Mouse (Mus musculus) urinary bladder, postnatal 25 days (tissue): Measurements from ENCODE around the gene Elob.

ENCODE experiments used
- DNase-seq: peaks from one replicate; pipeline ENCODE4 v3.0.0; 2022; ENCODE audit warnings: low spot score

Gene Elob

GRCm38 (mm10) chr17:23823614-23824013 lies 5.3 kb downstream of the Elob start:
- no peak for DNase-seq

GRCm38 (mm10) chr17:23823018-23823417 lies 5.9 kb downstream of the Elob start:
- no peak for DNase-seq

GRCm38 (mm10) chr17:23822094-23822493 lies 6.8 kb downstream of the Elob start:
- DNase-seq: no peak

- DNase-seq: no peak
Measured at GRCm38 (mm10) chr17:23820731-23821130, 8.2 kb downstream of the Elob start.

- DNase-seq: no peak
Measured at GRCm38 (mm10) chr17:23819235-23819634, 9.7 kb downstream of the Elob start.

GRCm38 (mm10) chr17:23818579-23818978 lies 10.4 kb downstream of the Elob start:
- DNase-seq: no peak

GRCm38 (mm10) chr17:23815641-23816040 lies 13.3 kb downstream of the Elob start:
- no peak for DNase-seq

- no peak for DNase-seq
Measured at GRCm38 (mm10) chr17:23807918-23808317, 21.0 kb downstream of the Elob start.

- no peak for DNase-seq
Measured at GRCm38 (mm10) chr17:23806867-23807266, 22.1 kb downstream of the Elob start.

GRCm38 (mm10) chr17:23804426-23805085 lies 24.4 kb downstream of the Elob start:
- no peak for DNase-seq

- peak; percentile 80 for DNase-seq
Measured at GRCm38 (mm10) chr17:23803366-23804041, 25.4 kb downstream of the Elob start.

GRCm38 (mm10) chr17:23802746-23803365 lies 26.1 kb downstream of the Elob start:
- DNase-seq: peak; percentile 87

- DNase-seq: no peak
Measured at GRCm38 (mm10) chr17:23801627-23802026, 27.3 kb downstream of the Elob start.

- DNase-seq: no peak
Measured at GRCm38 (mm10) chr17:23797316-23797715, 31.6 kb downstream of the Elob start.

GRCm38 (mm10) chr17:23795323-23795722 lies 33.6 kb downstream of the Elob start:
- no peak for DNase-seq

- no peak for DNase-seq
Measured at GRCm38 (mm10) chr17:23791079-23791357, 37.9 kb downstream of the Elob start.

GRCm38 (mm10) chr17:23790269-23791078 lies 38.5 kb downstream of the Elob start, which contains the start of gene Srrm2:
Srrm2 (plus strand) TSS chr17:23790532.
- DNase-seq: peak; percentile 32

- DNase-seq: no peak
Measured at GRCm38 (mm10) chr17:23789749-23790268, 39.1 kb downstream of the Elob start.

GRCm38 (mm10) chr17:23788973-23789372 lies 40.0 kb downstream of the Elob start:
- DNase-seq: no peak

GRCm38 (mm10) chr17:23786510-23786931 lies 42.4 kb downstream of the Elob start:
- DNase-seq: no peak

GRCm38 (mm10) chr17:23785561-23786471 lies 43.1 kb downstream of the Elob start, which contains the start of gene Flywch2:
Flywch2 (minus strand) TSS chr17:23786081.
- peak; percentile 70 for DNase-seq
